Mouse (Mus musculus): ENCODE data around the gene Cmtm2b. TPM values are rescaled to one million over a fixed set of nuclear protein-coding genes. Genes with fewer than 3 reads are reported as not detected.
"Not testable (repeated sequence)": the region's sequence is repeated elsewhere in the genome, so short reads cannot be mapped to it uniquely, and the experiment has no call there.

Cmtm2b gene
- not detected in 2 replicates for polyA plus RNA-seq (2015; fragmentation: Nextera tagmentation; extraction: Ambion mirVana)

- H3K4me3 ChIP-seq; H3K27me3 ChIP-seq; H3K9ac ChIP-seq; H3K4me2 ChIP-seq; H3K9me3 ChIP-seq; ATAC-seq (ENCODE audit: low read depth); H3K36me3 ChIP-seq; H3K27ac ChIP-seq (replicated peaks); H3K4me1 ChIP-seq (replicated peaks): not testable (repeated sequence)
- 94% methylated on average over 12 of the region's 12 CpGs for whole genome bisulfite sequencing
Observed at GRCm38 (mm10) chr8:104321930-104322329, at the start of gene Cmtm2b. Cmtm2b (plus strand) TSS chr8:104322230.

GRCm38 (mm10) chr8:104293081-104293480 is 28.9 kb upstream of the Cmtm2b start, which contains the start of gene Cmtm2a:
Cmtm2a (minus strand) TSS chr8:104293181.
- not testable (repeated sequence) for H3K4me1 ChIP-seq (replicated peaks); H3K4me2 ChIP-seq; H3K9me3 ChIP-seq; H3K27me3 ChIP-seq; H3K4me3 ChIP-seq; H3K27ac ChIP-seq (replicated peaks); H3K36me3 ChIP-seq; H3K9ac ChIP-seq; ATAC-seq (ENCODE audit: low read depth)
- WGBS: 90% methylated on average over 12 of the region's 12 CpGs

- H3K27ac ChIP-seq (replicated peaks): no peak overlapping the region
- H3K36me3 ChIP-seq: no peaks in the 10 kb centered on the region
- ATAC-seq (ENCODE audit: low read depth): no peak
- 81% methylated on average over 1 of the region's 1 CpGs for WGBS
- no peaks in the 10 kb centered on the region for H3K4me1 ChIP-seq (replicated peaks)
- H3K4me2 ChIP-seq: no peak overlapping the region
- no peak overlapping the region for H3K4me3 ChIP-seq
- H3K9ac ChIP-seq: no peak overlapping the region
- no peaks in the 10 kb centered on the region for H3K27me3 ChIP-seq
- no peaks in the 10 kb centered on the region for H3K9me3 ChIP-seq
Observed at GRCm38 (mm10) chr8:104294396-104294795, 27.6 kb upstream of the Cmtm2b start.

- H3K36me3 ChIP-seq; H3K4me2 ChIP-seq; H3K4me3 ChIP-seq; H3K27ac ChIP-seq (replicated peaks); H3K9ac ChIP-seq; H3K9me3 ChIP-seq; H3K27me3 ChIP-seq: not testable (repeated sequence)
- peaks cover 15% of the 10 kb centered on the region for H3K4me1 ChIP-seq (replicated peaks)
- ATAC-seq (ENCODE audit: low read depth): 0 out of 2 replicates have a peak, but pooled peaks have one; percentile 59
- 6% methylated on average over 3 of the region's 3 CpGs for WGBS
Observed at GRCm38 (mm10) chr8:104301577-104301976, 20.5 kb upstream of the Cmtm2b start.

GRCm38 (mm10) chr8:104302536-104302935 is 19.5 kb upstream of the Cmtm2b start:
- ATAC-seq (ENCODE audit: low read depth); H3K4me3 ChIP-seq; H3K27me3 ChIP-seq; H3K27ac ChIP-seq (replicated peaks); H3K9me3 ChIP-seq; H3K4me2 ChIP-seq; H3K9ac ChIP-seq; H3K36me3 ChIP-seq: not testable (repeated sequence)
- H3K4me1 ChIP-seq (replicated peaks): peaks cover 15% of the 10 kb centered on the region
- WGBS: 87% methylated on average over 4 of the region's 4 CpGs

GRCm38 (mm10) chr8:104304962-104305361 is 17.1 kb upstream of the Cmtm2b start:
- Histone ChIP-seq H3K9ac (no peak overlapping the region), H3K36me3 (no peaks in the 10 kb centered on the region), H3K27ac (replicated peaks) (no peak overlapping the region), H3K27me3 (no peaks in the 10 kb centered on the region), H3K4me1 (replicated peaks) (peaks cover 15% of the 10 kb centered on the region), H3K4me2 (no peak overlapping the region), H3K9me3 (no peaks in the 10 kb centered on the region), H3K4me3 (no peak overlapping the region)
- WGBS: 89% methylated on average over 11 of the region's 11 CpGs
- ATAC-seq (ENCODE audit: low read depth): no peak

GRCm38 (mm10) chr8:104308341-104308740 is 13.7 kb upstream of the Cmtm2b start:
- H3K36me3 ChIP-seq; H3K4me1 ChIP-seq (replicated peaks); H3K9ac ChIP-seq; H3K9me3 ChIP-seq; H3K27ac ChIP-seq (replicated peaks); ATAC-seq (ENCODE audit: low read depth); H3K27me3 ChIP-seq; H3K4me3 ChIP-seq; H3K4me2 ChIP-seq: not testable (repeated sequence)
- 45% methylated on average over 6 of the region's 6 CpGs for WGBS

GRCm38 (mm10) chr8:104309441-104310155 is 12.4 kb upstream of the Cmtm2b start, which contains the start of the genes Gm45711 and Cmtm1:
Gm45711 (minus strand) TSS chr8:104310081.
Cmtm1 (minus strand) TSS chr8:104310145.
- H3K4me1 ChIP-seq (replicated peaks); H3K27ac ChIP-seq (replicated peaks); H3K9me3 ChIP-seq; H3K4me3 ChIP-seq; H3K27me3 ChIP-seq; H3K36me3 ChIP-seq; H3K4me2 ChIP-seq; H3K9ac ChIP-seq; ATAC-seq (ENCODE audit: low read depth): not testable (repeated sequence)
- WGBS: 93% methylated on average over 35 of the region's 36 CpGs

GRCm38 (mm10) chr8:104312023-104312422 is 10.0 kb upstream of the Cmtm2b start:
- not testable (repeated sequence) for H3K9me3 ChIP-seq; ATAC-seq (ENCODE audit: low read depth); H3K4me3 ChIP-seq; H3K4me2 ChIP-seq; H3K27me3 ChIP-seq; H3K4me1 ChIP-seq (replicated peaks); H3K27ac ChIP-seq (replicated peaks); H3K36me3 ChIP-seq; H3K9ac ChIP-seq
- 85% methylated on average over 3 of the region's 3 CpGs for WGBS

- Histone ChIP-seq H3K27me3 (no peaks in the 10 kb centered on the region), H3K27ac (replicated peaks) (no peak overlapping the region), H3K4me2 (no peak overlapping the region), H3K9ac (no peak overlapping the region), H3K4me1 (replicated peaks) (no peaks in the 10 kb centered on the region), H3K36me3 (no peaks in the 10 kb centered on the region), H3K9me3 (no peaks in the 10 kb centered on the region), H3K4me3 (no peak overlapping the region)
- 73% methylated on average over 4 of the region's 4 CpGs for WGBS
- ATAC-seq (ENCODE audit: low read depth): no peak
Observed at GRCm38 (mm10) chr8:104313311-104313710, 8.7 kb upstream of the Cmtm2b start.

GRCm38 (mm10) chr8:104321267-104321666 is 763 bp upstream of the Cmtm2b start, which contains the start of gene Gm11020:
Gm11020 (plus strand) TSS chr8:104321567.
- H3K4me1 ChIP-seq (replicated peaks); H3K27ac ChIP-seq (replicated peaks); ATAC-seq (ENCODE audit: low read depth); H3K27me3 ChIP-seq; H3K4me3 ChIP-seq; H3K36me3 ChIP-seq; H3K9me3 ChIP-seq; H3K4me2 ChIP-seq; H3K9ac ChIP-seq: not testable (repeated sequence)
- 83% methylated on average over 11 of the region's 11 CpGs for WGBS

GRCm38 (mm10) chr8:104332665-104333631 is 10.9 kb downstream of the Cmtm2b start:
- H3K9ac ChIP-seq: no peak overlapping the region
- WGBS: 83% methylated on average over 5 of the region's 5 CpGs
- no peaks in the 10 kb centered on the region for H3K36me3 ChIP-seq
- no peak overlapping the region for H3K27ac ChIP-seq (replicated peaks)
- no peak for ATAC-seq (ENCODE audit: low read depth)
- no peaks in the 10 kb centered on the region for H3K27me3 ChIP-seq
- no peak overlapping the region for H3K4me2 ChIP-seq
- no peak overlapping the region for H3K4me3 ChIP-seq
- no peaks in the 10 kb centered on the region for H3K4me1 ChIP-seq (replicated peaks)
- no peaks in the 10 kb centered on the region for H3K9me3 ChIP-seq

All from neural tube, embryonic 13.5 days (tissue).